Mouse (Mus musculus) embryonic facial prominence, embryonic 15.5 days (tissue): ENCODE measurements at regions not wholly inside any gene's neighbourhood (a gene's known extent, or its start where the extent isn't known, plus 50 kb on each side); places are given as distances from the start of the nearest gene placed in this dataset.
A peak's percentile ranks its signal among the peaks of the same experiment; 100 is the strongest.

Experiments
- ATAC-seq: fragments of 200-750 bp; cut with Nextera tagmentation; 2 replicates; pipeline ENCODE4 v1.8.0; 2017; ENCODE audit warnings: low read depth, moderate TSS enrichment; ENCODE audit not compliant: insufficient number of reproducible peaks, low FRiP score, low TSS enrichment
- H3K27ac ChIP-seq: fragments of 300-500 bp; sonication (generic); replicated peaks from 2 replicates; pipeline ENCODE4 v1.5.1; 2015; ENCODE audit warnings: mild to moderate bottlenecking, inconsistent platforms
- H3K27me3 ChIP-seq: fragments of 300-500 bp; sonication (generic); 2 replicates; pipeline ENCODE4 v1.6.1; 2015; ENCODE audit warnings: inconsistent platforms
- H3K36me3 ChIP-seq: fragments of 300-500 bp; sonication (generic); 2 replicates; pipeline ENCODE4 v1.6.1; 2015; ENCODE audit warnings: mild to moderate bottlenecking, inconsistent platforms
- H3K4me1 ChIP-seq: fragments of 300-500 bp; sonication (generic); 2 replicates; pipeline ENCODE4 v1.6.1; 2015; ENCODE audit warnings: inconsistent platforms
- H3K4me2 ChIP-seq: fragments of 300-500 bp; sonication (generic); replicated peaks from 2 replicates; pipeline ENCODE4 v1.6.1; 2015; ENCODE audit warnings: mild to moderate bottlenecking, inconsistent platforms
- H3K4me3 ChIP-seq: fragments of 300-500 bp; sonication (generic); replicated peaks from 2 replicates; pipeline ENCODE4 v1.5.1; 2015; ENCODE audit warnings: mild to moderate bottlenecking, inconsistent platforms
- H3K9ac ChIP-seq: fragments of 300-500 bp; sonication (generic); 2 replicates; pipeline ENCODE4 v1.6.1; 2015; ENCODE audit warnings: inconsistent platforms
- H3K9me3 ChIP-seq: fragments of 300-500 bp; sonication (generic); replicated peaks from 2 replicates; pipeline ENCODE4 v1.6.1; 2016; ENCODE audit warnings: inconsistent platforms
- WGBS: fragments of 180-500 bp; shearing (Covaris S2); methylation state at CpG from one replicate; pipeline ENCODE4 v1.1.7; 2015; 5-methylcytosine and 5-hydroxymethylcytosine counted together

DNA sequence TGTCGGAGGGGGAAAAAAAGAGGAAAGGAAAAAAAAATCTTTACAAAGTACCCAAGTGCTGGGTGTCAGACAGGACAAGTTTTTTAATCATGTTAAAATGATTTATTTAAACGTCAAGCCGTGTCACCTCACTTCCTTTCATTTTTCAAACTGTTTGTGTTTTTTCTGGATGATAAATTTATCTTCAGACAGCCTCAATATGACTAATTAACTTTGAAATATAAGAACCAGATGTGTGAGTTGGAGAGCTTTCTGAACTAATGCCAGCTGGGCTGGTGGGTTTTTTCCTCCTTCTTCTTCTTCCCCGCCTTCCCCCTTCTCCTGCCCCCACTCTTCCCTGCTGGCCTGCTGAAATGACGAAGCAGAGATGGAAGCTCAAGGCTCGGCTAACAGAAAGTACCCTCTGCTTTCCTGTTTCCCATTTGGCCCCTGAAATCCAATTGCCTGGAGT is 171.7 kb upstream of the Zfp703 start:
- Histone ChIP-seq H3K27me3 (peaks cover 12% of the 10 kb centered on the region), H3K9ac (no peak overlapping the region), H3K27ac (peak overlapping the region; percentile 78), H3K4me1 (peaks cover 62% of the 10 kb centered on the region), H3K4me3 (no peak overlapping the region), H3K9me3 (no peaks in the 10 kb centered on the region), H3K4me2 (peak overlapping the region; percentile 22; the same call in 1 of the 2 replicates), H3K36me3 (no peaks in the 10 kb centered on the region)
- WGBS: 3% methylated on average over 6 of the region's 6 CpGs
- no peak for ATAC-seq

DNA sequence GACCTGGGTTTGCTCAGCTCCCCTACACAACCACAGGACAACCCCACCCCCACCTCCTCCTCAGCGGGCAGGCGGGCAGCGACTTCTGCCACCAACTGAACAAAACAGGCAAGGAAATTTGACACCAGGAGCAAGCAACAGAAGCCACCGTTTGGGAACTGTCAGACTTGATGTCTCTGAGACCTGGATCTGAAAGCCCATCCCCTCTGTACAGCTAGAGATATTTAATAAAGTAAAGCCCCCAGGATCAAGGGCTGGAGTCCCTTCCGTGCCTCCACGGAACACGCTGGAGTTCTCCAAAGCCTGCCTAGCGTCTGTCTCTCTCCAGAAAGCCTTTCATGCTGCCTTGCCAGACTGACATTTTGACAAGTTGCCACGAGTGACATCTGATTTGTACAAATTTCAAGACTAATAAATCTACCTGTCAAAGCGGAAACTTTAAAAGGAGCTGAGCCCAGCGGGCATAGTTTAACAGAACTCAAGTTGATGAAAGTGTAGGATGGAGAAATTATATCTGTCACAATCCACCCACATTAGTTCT is 168.9 kb upstream of the Zfp703 start:
- Histone ChIP-seq H3K4me2 (0 out of 2 replicates have a peak overlapping the region, but pooled peaks have one; percentile 15), H3K27me3 (peaks cover 3% of the 10 kb centered on the region)

DNA sequence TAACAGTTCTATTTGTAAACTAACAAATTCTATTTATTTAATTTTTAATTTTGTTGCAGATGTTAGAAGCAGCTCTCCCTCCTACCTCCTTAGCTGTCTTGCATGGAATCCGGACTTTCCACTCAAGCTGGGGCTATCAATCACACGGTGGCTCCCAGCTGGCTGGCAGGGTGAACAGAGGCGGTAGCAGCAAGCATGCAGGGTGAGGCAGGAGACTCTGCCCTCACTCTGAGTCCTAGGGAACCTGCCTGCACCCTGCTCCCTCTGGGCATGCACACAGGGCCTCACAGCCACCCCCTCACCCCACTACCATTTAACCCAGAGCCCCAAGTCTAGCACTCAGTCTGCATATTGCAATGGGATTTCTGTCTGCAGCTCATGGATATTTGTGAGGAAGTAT is 168.4 kb upstream of the Zfp703 start:
- Histone ChIP-seq H3K9ac (no peak overlapping the region), H3K9me3 (no peaks in the 10 kb centered on the region), H3K4me1 (peaks cover 94% of the 10 kb centered on the region), H3K4me3 (no peak overlapping the region), H3K27me3 (no peaks in the 10 kb centered on the region), H3K4me2 (no peak overlapping the region), H3K27ac (no peak overlapping the region), H3K36me3 (no peaks in the 10 kb centered on the region)
- 10% methylated on average over 3 of the region's 3 CpGs for WGBS
- no peak for ATAC-seq

More for the DNA sequence above, 168.9 kb upstream of the Zfp703 start:
- H3K4me3 ChIP-seq: no peak overlapping the region
- ATAC-seq: no peak
- no peak overlapping the region for H3K9ac ChIP-seq
- H3K27ac ChIP-seq: peak overlapping the region; percentile 55; the same call in 1 of the 2 replicates
- peaks cover 89% of the 10 kb centered on the region for H3K4me1 ChIP-seq
- H3K36me3 ChIP-seq: no peaks in the 10 kb centered on the region
- WGBS: 10% methylated on average over 11 of the region's 11 CpGs
- H3K9me3 ChIP-seq: no peaks in the 10 kb centered on the region

DNA sequence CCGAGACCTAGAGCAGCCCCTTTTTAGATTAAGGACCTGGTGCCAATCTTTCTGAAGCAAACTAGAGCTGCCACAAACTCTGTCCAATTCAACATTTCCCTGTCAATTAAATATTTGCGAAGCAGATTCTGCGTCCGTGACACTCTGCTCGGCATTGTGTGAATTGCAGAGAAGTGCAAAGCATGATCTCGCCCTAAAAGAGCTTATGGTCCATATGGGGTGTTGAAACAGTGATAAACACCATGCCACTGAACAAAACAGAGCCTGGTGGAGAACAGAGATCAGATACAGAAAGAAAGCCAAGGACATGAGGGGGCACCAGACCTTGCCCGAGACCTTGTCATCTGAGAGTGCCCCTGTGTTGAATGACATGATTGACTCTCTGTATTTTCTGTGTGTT is 167.2 kb upstream of the Zfp703 start:
- Histone ChIP-seq H3K4me1 (peaks cover 85% of the 10 kb centered on the region), H3K27me3 (no peaks in the 10 kb centered on the region), H3K9ac (no peak overlapping the region), H3K36me3 (no peaks in the 10 kb centered on the region), H3K4me2 (no peak overlapping the region), H3K4me3 (no peak overlapping the region), H3K27ac (no peak overlapping the region), H3K9me3 (no peaks in the 10 kb centered on the region)
- WGBS: 84% methylated on average over 7 of the region's 7 CpGs
- no peak for ATAC-seq

DNA sequence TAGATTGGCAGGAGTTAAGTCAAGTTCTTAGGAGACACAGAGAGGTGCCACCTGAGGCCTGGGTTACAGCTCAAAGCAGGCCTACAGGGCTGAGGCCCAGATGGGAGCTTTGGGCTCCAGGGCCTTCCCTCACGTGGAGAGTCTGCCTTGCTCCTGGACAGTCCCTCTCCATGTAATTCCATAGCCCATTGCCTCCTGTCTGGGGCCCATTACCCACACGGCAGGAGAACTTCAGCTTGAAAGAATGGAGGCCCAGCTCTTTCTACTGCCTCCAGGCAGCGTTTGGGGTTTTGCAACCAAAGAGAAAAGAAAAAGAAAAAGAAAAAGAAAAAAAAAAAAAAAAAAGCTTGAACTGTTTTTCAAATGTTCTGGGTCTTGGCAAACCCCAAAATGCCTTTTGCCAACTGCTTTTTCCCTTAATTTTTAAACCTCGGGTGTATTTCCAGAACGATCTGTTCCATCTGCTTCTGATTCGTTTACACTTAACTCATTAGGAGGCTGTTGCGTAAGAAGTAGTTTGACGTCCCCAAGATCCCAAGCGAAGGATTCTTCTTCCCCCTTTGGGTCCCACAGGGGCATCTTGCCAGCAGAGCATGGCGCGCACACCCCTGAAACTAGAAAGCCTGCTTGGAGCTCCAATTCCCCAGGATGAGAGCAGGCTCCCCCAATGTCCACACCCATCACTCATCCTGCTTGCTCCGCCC is 165.4 kb upstream of the Zfp703 start:
- 36% methylated on average over 12 of the region's 12 CpGs for WGBS
- H3K9ac ChIP-seq: no peak overlapping the region
- peaks cover 4% of the 10 kb centered on the region; the same call in 1 of the 2 replicates for H3K27me3 ChIP-seq
- peaks cover 78% of the 10 kb centered on the region for H3K4me1 ChIP-seq
- H3K4me3 ChIP-seq: no peak overlapping the region
- ATAC-seq: 0 out of 2 replicates have a peak, but pooled peaks have one; percentile 55
- no peaks in the 10 kb centered on the region for H3K36me3 ChIP-seq
- H3K4me2 ChIP-seq: no peak overlapping the region
- no peaks in the 10 kb centered on the region for H3K9me3 ChIP-seq
- H3K27ac ChIP-seq: peak overlapping the region; percentile 89

DNA sequence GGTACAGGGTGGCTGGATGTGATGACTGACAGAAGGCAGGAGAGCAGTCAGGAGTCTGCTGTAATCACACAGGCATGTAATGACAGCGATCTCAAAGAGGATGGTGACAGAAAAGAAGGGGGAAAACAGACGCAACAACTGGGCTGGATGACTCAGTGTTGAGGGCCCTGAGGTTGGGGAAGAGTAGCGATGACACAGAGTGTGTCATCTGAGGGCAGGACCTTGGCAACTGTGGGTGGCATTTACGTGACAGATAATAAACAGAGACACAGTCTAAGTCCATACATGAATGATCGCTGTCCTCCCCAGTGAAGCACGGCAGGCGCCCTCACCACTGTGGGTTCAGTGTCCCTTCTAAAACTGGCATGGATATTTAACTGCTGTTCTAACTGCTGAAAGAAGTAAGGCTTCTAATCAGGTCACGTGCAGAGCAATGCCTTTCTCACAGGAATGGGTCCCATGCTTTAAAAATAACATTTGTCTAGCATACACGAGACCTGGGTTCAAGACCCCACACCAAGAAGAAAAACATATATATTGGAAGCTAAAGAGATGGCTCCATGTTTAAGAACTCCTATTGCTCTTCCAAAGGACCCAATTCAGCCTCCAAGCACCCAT is 163.8 kb upstream of the Zfp703 start:
- peaks cover 4% of the 10 kb centered on the region; the same call in 1 of the 2 replicates for H3K27me3 ChIP-seq
- no peak overlapping the region for H3K9ac ChIP-seq
- 68% methylated on average over 9 of the region's 9 CpGs for WGBS
- H3K9me3 ChIP-seq: no peaks in the 10 kb centered on the region
- H3K4me1 ChIP-seq: peaks cover 61% of the 10 kb centered on the region
- H3K4me2 ChIP-seq: no peak overlapping the region
- H3K4me3 ChIP-seq: no peak overlapping the region
- no peak for ATAC-seq
- H3K36me3 ChIP-seq: no peaks in the 10 kb centered on the region
- no peak overlapping the region; the same call in 1 of the 2 replicates for H3K27ac ChIP-seq

DNA sequence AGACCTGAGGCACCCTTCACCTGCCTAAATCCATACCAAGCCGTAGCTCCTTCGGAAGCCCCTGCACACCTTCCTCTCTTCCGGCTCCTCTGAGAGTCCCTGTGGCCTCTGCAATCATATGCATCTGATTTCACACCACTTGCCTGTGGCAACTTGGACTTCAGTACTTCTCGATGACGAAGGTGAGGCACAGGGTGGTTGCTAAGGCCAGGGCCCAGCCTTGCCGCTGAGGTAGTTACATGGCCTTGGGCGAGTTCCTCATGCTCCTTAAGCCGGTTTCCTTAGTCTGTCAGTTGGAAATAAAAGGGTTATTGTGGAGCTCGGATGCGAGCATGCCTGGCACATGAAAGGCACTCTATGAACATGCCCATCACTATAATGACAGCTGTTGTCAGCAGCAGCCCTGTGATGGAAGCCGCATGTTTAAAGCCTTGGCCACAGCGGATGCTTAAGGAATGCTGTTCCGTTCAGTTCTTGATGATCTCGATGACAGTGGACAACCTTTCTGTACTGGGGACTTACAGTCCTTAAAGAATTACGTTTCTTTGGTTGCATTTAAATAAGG is 162.0 kb upstream of the Zfp703 start:
- WGBS: 27% methylated on average over 15 of the region's 15 CpGs
- Histone ChIP-seq H3K27ac (no peak overlapping the region), H3K36me3 (no peaks in the 10 kb centered on the region), H3K9me3 (no peaks in the 10 kb centered on the region), H3K4me1 (peaks cover 45% of the 10 kb centered on the region), H3K4me2 (no peak overlapping the region), H3K4me3 (no peak overlapping the region), H3K9ac (no peak overlapping the region), H3K27me3 (peaks cover 4% of the 10 kb centered on the region; the same call in 1 of the 2 replicates)
- peak; percentile 34; the same call in 1 of the 2 replicates for ATAC-seq

DNA sequence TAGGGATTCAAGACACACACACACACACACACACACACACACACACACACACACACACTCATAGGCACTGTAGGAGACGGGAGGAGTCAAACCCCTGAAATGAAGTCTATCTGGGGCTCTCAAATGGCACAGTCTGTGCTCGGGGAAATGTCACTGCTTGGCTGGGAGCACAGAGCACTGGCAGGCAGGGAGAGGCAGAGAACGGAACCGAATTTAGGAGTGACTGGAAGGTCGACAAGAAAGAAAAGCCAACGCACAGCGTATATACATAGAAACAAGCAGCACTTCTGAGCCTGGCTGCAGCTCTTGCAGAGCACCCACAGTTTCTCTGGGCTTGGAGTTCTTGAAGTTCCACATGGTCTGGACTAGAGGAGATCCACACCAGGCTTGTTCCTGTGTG is 160.1 kb upstream of the Zfp703 start:
- Histone ChIP-seq H3K4me1 (peaks cover 27% of the 10 kb centered on the region), H3K9me3 (no peaks in the 10 kb centered on the region), H3K4me2 (no peak overlapping the region), H3K36me3 (no peaks in the 10 kb centered on the region), H3K9ac (no peak overlapping the region), H3K27ac (no peak overlapping the region), H3K4me3 (no peak overlapping the region), H3K27me3 (peaks cover 4% of the 10 kb centered on the region)
- WGBS: 59% methylated on average over 7 of the region's 7 CpGs
- ATAC-seq: no peak

DNA sequence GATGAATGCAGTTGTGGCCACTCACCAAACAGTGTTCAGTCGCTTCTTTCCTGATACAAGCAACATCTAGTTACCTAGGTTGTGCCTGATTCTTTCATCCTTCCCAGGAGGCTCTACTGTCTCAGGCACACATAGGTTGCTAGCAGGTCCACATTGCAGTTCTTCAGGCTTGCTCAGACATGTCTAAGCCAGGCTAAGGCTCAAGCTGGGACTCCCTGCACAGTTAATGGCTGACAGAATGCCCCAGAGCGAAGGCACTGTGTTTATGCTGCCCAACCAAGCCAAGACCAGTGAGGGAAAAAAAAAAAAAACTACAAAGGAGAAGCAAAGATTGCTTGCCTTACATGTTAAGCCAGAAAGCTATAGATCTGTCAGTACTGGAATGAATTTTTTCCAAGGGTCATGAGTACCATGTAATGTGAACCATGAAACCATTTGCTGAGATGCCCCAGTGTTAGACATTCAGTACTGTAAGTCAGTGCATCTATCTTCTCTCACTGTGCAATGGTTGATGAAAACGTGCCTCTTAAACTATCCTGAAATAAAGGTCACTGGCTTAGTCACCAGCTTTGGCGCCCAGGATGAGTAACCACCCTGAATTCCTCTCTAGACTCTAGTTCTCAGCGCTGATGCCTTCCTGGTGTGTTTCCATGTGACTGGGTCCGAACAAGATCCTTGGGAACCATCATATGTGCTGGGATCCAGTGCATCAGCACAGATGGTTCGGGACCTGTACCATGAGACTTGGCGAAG is 152.8 kb upstream of the Zfp703 start:
- Histone ChIP-seq H3K27ac (no peak overlapping the region; the same call in 1 of the 2 replicates), H3K4me2 (no peak overlapping the region), H3K9ac (no peak overlapping the region), H3K4me1 (peaks cover 36% of the 10 kb centered on the region), H3K4me3 (no peak overlapping the region), H3K27me3 (no peaks in the 10 kb centered on the region; the same call in 1 of the 2 replicates), H3K36me3 (no peaks in the 10 kb centered on the region), H3K9me3 (no peaks in the 10 kb centered on the region)
- ATAC-seq: no peak
- 67% methylated on average over 8 of the region's 8 CpGs for WGBS

DNA sequence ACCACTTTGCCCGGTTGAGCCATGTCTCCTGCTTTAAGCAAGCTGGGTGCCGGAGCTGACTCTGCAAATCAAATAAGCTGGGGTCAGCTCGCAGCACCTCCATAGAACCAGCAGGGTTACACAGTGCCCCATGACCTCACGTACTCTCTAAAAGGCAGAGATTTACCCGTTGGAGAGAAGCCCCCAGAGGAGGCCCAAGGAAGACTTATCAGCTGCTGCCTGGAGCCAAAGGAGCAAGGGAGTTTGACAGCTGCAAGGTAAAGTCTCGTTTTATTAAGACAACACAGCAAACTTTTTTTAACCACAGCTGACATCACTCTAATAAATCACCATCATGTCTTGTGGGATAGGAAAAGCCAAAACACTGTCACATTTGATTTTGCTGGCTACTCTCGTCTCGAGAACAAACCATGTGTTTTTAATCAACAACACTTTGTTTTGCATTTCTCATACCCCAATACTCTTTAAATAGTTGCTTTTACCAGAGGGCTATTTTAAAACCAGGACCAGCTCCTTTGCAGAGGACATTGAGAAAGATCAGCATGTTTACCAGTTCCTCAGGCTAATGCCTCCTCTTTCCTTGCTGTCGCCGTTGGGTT is 148.7 kb upstream of the Zfp703 start:
- 0 out of 2 replicates have a peak, but pooled peaks have one; percentile 55 for ATAC-seq
- H3K9me3 ChIP-seq: no peaks in the 10 kb centered on the region
- WGBS: 12% methylated on average over 10 of the region's 10 CpGs
- H3K36me3 ChIP-seq: no peaks in the 10 kb centered on the region
- peaks cover 65% of the 10 kb centered on the region for H3K4me1 ChIP-seq
- H3K9ac ChIP-seq: no peak overlapping the region
- H3K27me3 ChIP-seq: no peaks in the 10 kb centered on the region
- peak overlapping the region; percentile 85 for H3K27ac ChIP-seq
- H3K4me2 ChIP-seq: peak overlapping the region; percentile 17; the same call in 1 of the 2 replicates
- H3K4me3 ChIP-seq: no peak overlapping the region
